Mouse (Mus musculus): ENCODE measurements around the gene Scn1b. TPM values are rescaled to one million over a fixed set of nuclear protein-coding genes. Genes with fewer than 3 reads are reported as not detected.

Scn1b gene
- 4.7 and 5.2 TPM in 2 replicates for polyA plus RNA-seq (2015; fragmentation: Nextera tagmentation; extraction: Ambion mirVana)

DNA sequence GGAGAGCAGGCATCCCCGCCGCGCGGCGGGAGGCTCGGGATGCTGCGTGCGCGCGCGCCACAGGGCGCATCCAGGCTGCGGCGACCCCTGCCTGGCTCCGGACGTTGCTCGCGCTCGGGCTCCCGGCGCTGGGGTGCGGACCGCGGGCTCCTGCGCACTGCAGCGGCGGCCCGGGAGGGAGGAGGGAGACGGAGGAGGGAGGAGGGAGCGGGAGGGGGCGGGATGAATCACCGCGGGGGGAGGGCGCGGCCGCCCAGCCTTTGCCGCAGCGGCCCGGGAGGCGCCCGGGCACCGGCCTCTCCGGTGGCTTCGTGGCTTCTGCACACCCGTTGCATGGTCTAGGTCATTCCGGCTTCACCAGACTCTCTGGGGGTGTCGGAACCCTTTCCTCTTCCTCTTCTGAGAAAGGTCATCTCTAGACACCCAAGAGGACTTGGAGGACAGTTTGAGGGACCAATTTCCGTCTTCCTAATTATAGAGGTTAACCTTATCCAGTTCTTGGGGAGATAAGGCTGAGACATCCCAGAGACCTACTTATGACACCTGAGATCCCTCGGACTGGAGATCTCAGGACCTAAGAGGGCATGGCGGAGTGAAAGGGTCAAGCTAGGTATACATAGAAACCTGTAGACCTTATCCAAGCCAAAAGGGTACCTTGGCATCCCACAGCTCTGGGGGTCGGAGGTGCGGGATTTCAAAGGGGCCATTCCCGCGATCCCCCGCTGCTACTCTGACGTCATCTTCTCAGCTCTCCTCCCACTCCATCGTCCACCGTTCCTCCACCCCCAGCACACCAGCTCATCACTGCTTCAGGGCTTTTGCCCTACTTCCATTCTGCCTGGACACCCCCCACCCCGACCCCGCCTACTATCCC, at the start of gene Scn1b:
Scn1b (minus strand) TSS at position 153 of the 874 bp plus-strand sequence.
- H3K4me2 ChIP-seq = peak within 1 kb of the TSS; percentile 91
- H3K4me1 ChIP-seq (replicated peaks) = peaks cover 21% of the 10 kb centered on the region
- H3K4me3 ChIP-seq = peak within 1 kb of the TSS; percentile 63
- peak; percentile 40 for ATAC-seq (ENCODE audit: low FRiP score)
- H3K9me3 ChIP-seq = no peaks in the 10 kb centered on the region
- peak within 1 kb of the TSS; percentile 81 for H3K9ac ChIP-seq
- under 1% methylated on average over 45 of the region's 60 CpGs for WGBS
- peaks cover 41% of the 10 kb centered on the region for H3K36me3 ChIP-seq
- H3K27me3 ChIP-seq = peaks cover 49% of the 10 kb centered on the region
- H3K27ac ChIP-seq = peak within 1 kb of the TSS; percentile 67

DNA sequence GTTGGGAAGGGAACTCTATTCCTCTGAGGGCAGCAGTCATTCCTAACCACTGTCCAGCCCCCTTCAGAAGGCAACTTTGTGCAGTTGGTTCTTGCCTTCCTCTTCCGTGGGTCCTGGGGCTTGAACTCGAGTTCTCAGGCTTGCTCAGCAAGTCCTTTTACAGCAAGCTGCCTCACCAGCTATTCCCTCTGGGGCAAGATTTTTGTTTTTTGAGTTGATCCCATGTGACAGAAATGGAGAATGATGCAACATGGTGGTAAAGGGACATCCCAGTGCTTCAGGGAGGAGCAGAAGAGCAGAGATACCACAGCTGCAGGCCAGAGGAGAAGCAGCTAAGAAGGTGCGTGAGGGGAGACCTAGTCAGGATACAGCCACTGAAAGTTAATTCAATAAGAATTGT, 48.3 kb upstream of the Scn1b start:
- 90% methylated on average over 3 of the region's 3 CpGs for WGBS
- Histone ChIP-seq H3K9ac (no peak overlapping the region), H3K4me1 (replicated peaks) (no peaks in the 10 kb centered on the region), H3K36me3 (no peaks in the 10 kb centered on the region), H3K4me2 (no peak overlapping the region), H3K9me3 (no peaks in the 10 kb centered on the region), H3K27ac (no peak overlapping the region), H3K4me3 (no peak overlapping the region), H3K27me3 (no peaks in the 10 kb centered on the region)
- ATAC-seq (ENCODE audit: low FRiP score) = no peak

DNA sequence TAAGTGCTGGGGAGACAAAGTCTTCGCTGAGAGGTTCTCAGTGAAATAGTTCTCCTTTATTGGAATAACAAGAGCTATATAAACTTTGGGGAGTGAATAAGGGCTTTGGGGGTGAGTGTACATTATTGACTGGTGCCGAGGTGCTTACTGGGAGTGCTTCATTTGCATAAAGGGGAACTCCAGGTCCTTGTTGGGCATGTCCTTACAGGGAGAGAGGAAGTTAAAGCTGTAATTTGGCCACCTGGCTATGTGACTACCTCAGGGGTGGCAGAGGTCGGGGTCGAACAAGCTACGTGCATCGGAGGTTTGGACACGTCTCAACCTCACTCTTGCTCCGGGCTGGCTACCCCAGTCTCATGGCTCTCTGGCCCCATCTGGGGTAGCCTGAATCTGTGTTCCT, 47.7 kb upstream of the Scn1b start:
- H3K9me3 ChIP-seq = no peaks in the 10 kb centered on the region
- no peak overlapping the region for H3K4me3 ChIP-seq
- no peak overlapping the region for H3K27ac ChIP-seq
- no peak overlapping the region for H3K9ac ChIP-seq
- H3K27me3 ChIP-seq = no peaks in the 10 kb centered on the region
- no peak for ATAC-seq (ENCODE audit: low FRiP score)
- no peaks in the 10 kb centered on the region for H3K4me1 ChIP-seq (replicated peaks)
- 82% methylated on average over 8 of the region's 8 CpGs for WGBS
- H3K36me3 ChIP-seq = no peaks in the 10 kb centered on the region
- H3K4me2 ChIP-seq = no peak overlapping the region

DNA sequence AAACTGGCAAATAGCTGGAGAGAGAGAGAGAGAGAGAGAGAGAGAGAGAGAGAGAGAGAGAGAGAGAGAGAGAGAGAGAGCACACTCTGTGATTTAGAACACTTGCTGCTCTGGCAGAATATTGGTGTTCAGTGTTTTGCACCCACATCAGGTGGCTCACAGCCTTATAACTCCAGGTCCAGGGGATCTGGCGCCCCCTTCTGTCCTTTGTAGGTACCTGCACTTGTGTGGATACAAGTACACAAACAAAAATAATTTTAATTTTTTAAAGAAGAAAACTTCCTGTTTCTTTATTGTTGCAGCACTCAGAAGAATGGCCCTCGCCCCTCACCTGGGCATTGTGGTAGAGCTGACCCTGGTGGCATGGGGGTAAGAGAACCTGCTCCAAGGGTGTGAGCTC, 45.4 kb upstream of the Scn1b start:
- Histone ChIP-seq H3K27me3 (no peaks in the 10 kb centered on the region), H3K4me3 (no peak overlapping the region), H3K36me3 (no peaks in the 10 kb centered on the region), H3K4me1 (replicated peaks) (no peaks in the 10 kb centered on the region), H3K4me2 (no peak overlapping the region), H3K9me3 (no peaks in the 10 kb centered on the region), H3K9ac (no peak overlapping the region), H3K27ac (no peak overlapping the region)
- WGBS = 19% methylated on average over 2 of the region's 2 CpGs
- no peak for ATAC-seq (ENCODE audit: low FRiP score)

DNA sequence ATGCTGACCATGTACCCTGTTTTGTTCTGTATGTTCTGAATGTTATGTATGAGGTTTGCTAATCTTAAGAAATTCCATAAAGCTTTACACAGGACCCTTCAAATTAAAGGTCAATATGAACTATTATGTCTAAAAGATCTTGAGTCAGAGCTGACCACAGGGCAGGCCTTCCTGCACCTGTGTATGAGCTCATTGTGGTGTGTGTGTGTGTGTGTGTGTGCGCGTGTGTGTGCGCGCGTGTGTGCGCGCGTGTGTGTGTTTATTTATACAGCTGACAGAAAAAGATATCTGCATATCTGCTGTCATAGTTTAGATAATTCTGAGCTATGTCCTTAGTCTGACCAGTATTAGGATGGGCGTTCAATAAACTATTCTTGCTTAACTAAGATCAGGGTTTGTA, 43.7 kb upstream of the Scn1b start:
- Histone ChIP-seq H3K27me3 (no peaks in the 10 kb centered on the region), H3K4me1 (replicated peaks) (no peaks in the 10 kb centered on the region), H3K4me2 (no peak overlapping the region), H3K36me3 (no peaks in the 10 kb centered on the region), H3K27ac (no peak overlapping the region), H3K4me3 (no peak overlapping the region), H3K9ac (no peak overlapping the region), H3K9me3 (0 out of 2 replicates have a peak, but pooled peaks cover 6% of the 10 kb centered on the region)
- no peak for ATAC-seq (ENCODE audit: low FRiP score)
- WGBS = 97% methylated on average over 9 of the region's 9 CpGs

DNA sequence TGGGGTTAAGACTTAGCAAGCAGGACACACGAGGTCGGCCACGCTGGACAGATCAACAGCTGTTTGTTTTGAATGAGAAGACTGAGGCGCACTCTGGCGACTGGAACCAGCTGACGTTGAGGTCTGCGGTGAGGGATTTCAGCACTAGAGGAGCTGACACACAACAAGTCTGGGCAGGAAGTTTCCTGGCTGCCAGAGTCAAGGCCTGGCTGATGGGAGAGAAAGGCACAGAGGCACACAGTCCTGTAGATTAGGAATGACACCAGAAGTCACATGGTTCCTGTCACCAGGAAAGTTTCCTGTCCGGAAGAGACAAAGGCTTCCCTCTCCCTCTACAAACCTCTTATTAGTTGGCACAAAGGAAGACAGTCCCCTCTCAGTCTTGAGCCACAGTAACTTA, 41.6 kb upstream of the Scn1b start:
- no peak overlapping the region for H3K4me3 ChIP-seq
- H3K4me2 ChIP-seq = no peak overlapping the region
- no peak overlapping the region for H3K9ac ChIP-seq
- H3K27ac ChIP-seq = no peak overlapping the region
- H3K4me1 ChIP-seq (replicated peaks) = no peaks in the 10 kb centered on the region; the same call in 1 of the 2 replicates
- H3K36me3 ChIP-seq = no peaks in the 10 kb centered on the region
- WGBS = 74% methylated on average over 8 of the region's 8 CpGs
- 0 out of 2 replicates have a peak, but pooled peaks cover 6% of the 10 kb centered on the region for H3K9me3 ChIP-seq
- ATAC-seq (ENCODE audit: low FRiP score) = no peak
- no peaks in the 10 kb centered on the region for H3K27me3 ChIP-seq

DNA sequence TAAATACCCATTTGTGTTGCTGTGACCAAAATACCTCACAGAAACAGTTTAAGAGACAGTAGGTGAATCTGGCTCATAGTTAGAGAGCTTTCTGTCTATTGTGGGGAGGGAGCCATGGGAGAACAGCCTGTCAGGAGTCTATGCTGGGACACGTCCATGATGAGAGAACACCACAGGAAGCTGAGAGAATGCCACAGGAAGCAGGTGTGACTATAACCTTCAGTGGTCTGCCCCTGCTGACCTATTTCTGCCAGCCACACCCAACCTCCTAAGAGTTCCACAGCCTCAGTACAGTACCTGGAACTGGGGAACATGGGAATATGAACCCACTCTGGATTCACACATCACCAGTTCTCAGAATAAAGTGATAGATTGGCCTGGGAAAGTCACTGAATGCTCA, 37.9 kb upstream of the Scn1b start:
- Histone ChIP-seq H3K27ac (no peak overlapping the region), H3K9ac (no peak overlapping the region), H3K36me3 (no peaks in the 10 kb centered on the region), H3K4me2 (no peak overlapping the region), H3K27me3 (no peaks in the 10 kb centered on the region), H3K4me1 (replicated peaks) (no peaks in the 10 kb centered on the region; the same call in 1 of the 2 replicates), H3K4me3 (no peak overlapping the region), H3K9me3 (0 out of 2 replicates have a peak, but pooled peaks cover 6% of the 10 kb centered on the region)
- no peak for ATAC-seq (ENCODE audit: low FRiP score)
- WGBS = 79% methylated on average over 1 of the region's 1 CpGs

DNA sequence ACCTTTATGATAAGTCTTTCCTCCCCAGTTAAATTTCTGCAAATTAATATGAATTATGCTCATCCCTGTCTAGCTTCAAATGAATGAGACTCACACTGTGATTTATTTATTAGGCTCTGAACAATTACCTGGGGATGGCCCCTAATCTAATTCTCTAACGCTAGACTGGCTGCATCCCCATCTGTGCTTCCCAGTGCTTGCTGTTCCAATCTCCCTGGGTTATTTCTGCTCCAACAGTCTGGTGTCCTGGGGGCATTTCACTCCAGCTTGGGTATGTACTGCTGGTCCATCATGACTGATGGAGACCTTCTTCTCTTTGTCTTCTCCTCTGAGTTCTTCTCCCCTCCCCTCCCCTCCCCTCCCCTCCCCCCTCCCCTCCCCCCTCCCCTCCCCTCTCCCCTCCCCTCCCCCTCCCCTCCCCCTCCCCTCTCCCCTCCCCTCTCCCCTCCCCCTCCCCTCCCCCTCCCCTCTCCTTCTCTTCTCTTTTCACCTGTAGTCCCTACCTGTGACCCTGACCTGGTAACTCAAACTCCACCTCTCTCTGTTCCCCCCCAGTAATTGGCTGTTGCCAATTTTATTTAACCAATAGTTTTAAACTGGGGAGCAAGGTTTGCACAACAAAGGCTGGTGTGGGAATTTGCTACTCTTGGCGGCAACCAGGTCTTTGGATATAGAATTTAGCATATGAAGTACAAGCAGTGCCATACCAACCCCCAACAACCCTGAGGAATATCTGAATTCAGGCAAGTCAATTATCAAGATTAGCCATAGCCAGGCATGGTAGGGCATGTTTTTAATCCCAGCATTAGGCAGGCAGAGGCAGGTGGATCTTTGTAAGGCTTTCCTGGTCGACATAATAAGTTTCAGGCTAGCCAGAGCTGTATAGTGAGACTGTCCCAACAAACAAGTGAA, 37.1 kb upstream of the Scn1b start:
- no peak for ATAC-seq (ENCODE audit: low FRiP score)
- Histone ChIP-seq H3K4me2 (no peak overlapping the region), H3K27me3 (no peaks in the 10 kb centered on the region), H3K27ac (no peak overlapping the region), H3K4me3 (no peak overlapping the region), H3K4me1 (replicated peaks) (no peaks in the 10 kb centered on the region; the same call in 1 of the 2 replicates), H3K36me3 (no peaks in the 10 kb centered on the region), H3K9ac (no peak overlapping the region), H3K9me3 (0 out of 2 replicates have a peak, but pooled peaks cover 6% of the 10 kb centered on the region)
- WGBS = 54% methylated on average over 3 of the region's 3 CpGs

DNA sequence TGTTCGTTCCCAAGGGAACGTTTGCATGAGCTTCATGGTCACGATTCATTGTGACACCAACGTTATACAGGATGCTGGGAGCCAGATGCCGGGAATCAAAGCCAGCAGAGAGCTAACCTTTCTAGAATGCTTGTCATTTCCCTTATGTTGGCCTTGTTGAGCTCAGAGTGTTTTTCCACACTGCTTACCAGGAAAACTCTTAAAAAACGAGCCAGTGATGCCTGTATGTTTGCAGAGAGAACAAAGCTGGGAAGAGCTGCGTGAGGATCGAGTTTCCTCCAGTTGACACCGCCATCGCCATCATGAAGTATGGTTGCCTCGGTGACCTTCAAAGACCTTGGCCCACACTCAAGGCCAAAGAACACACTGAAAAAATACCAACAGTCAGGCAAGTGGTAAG, 35.5 kb upstream of the Scn1b start:
- Histone ChIP-seq H3K9me3 (0 out of 2 replicates have a peak, but pooled peaks cover 6% of the 10 kb centered on the region), H3K27ac (no peak overlapping the region), H3K36me3 (no peaks in the 10 kb centered on the region), H3K4me2 (no peak overlapping the region), H3K9ac (no peak overlapping the region), H3K27me3 (no peaks in the 10 kb centered on the region), H3K4me1 (replicated peaks) (no peaks in the 10 kb centered on the region; the same call in 1 of the 2 replicates), H3K4me3 (no peak overlapping the region)
- WGBS = 68% methylated on average over 11 of the region's 11 CpGs
- no peak for ATAC-seq (ENCODE audit: low FRiP score)

DNA sequence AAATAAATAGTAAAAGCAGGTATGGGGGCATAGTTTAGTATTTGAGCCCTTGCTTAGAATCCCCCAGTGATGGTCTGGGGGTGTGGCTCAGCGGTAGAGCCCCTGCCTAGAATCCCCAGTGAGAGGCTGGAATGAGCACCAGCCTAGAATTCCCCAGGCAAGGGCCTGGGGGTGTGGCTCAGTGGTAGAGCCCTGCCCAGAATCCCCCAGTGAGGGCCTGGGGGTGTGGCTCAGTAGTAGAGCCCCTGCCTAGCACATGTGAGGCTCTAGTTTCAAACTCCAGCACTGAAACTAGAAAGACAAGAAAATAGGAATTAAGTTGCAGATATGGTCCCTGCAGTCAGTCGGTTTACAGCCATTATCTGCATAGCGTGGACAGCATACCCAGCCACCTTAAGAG, 35.0 kb upstream of the Scn1b start:
- Histone ChIP-seq H3K9me3 (0 out of 2 replicates have a peak, but pooled peaks cover 6% of the 10 kb centered on the region), H3K36me3 (no peaks in the 10 kb centered on the region), H3K27ac (no peak overlapping the region), H3K4me3 (no peak overlapping the region), H3K9ac (no peak overlapping the region), H3K27me3 (no peaks in the 10 kb centered on the region), H3K4me1 (replicated peaks) (no peaks in the 10 kb centered on the region; the same call in 1 of the 2 replicates), H3K4me2 (no peak overlapping the region)
- no peak for ATAC-seq (ENCODE audit: low FRiP score)
- WGBS = 55% methylated on average over 3 of the region's 3 CpGs

DNA sequence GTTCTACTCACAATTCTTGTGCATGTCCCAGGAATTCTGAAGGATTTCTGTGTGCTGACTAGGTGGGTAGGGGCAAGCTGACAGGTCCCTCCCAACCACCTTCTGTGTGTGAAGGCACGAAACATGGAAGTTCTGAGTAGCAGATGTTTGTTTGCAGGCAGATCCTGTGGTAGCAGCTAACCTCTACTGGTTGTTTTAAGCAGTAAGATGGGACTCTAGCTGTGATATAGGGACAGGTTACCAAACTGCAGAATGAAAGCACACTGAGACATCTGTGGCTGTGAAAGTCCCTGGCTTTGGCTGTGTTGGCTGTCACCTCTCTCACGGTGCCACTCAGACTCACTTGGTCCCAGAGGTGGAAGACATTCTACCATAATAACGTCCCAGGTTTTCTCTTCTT, 34.4 kb upstream of the Scn1b start:
- Histone ChIP-seq H3K27ac (no peak overlapping the region), H3K9ac (no peak overlapping the region), H3K4me3 (no peak overlapping the region), H3K27me3 (no peaks in the 10 kb centered on the region), H3K36me3 (no peaks in the 10 kb centered on the region), H3K4me2 (no peak overlapping the region), H3K9me3 (0 out of 2 replicates have a peak, but pooled peaks cover 5% of the 10 kb centered on the region), H3K4me1 (replicated peaks) (no peaks in the 10 kb centered on the region; the same call in 1 of the 2 replicates)
- ATAC-seq (ENCODE audit: low FRiP score) = no peak
- 85% methylated on average over 3 of the region's 3 CpGs for WGBS

DNA sequence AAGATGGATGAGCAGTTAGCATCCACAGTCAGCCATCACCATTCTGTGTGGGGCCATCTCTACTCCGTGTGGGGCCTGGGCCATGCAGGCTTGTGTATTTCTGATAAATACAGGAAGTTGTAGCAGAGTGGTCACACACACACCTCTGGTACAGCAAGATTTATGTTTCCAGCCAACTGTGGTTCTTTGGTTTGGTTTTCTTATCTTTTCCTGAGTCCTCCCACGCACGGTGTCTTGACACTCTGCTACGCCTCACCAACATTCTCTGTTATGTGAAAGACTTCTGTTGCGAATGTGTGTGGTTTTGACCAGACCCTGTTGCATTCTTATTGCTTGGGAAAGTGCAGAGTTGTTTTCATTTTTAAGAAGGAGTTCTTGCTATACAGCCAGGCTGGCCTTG, 34.0 kb upstream of the Scn1b start:
- H3K27me3 ChIP-seq = no peaks in the 10 kb centered on the region
- ATAC-seq (ENCODE audit: low FRiP score) = no peak

More for the DNA sequence above, 34.0 kb upstream of the Scn1b start:
- H3K9me3 ChIP-seq = 0 out of 2 replicates have a peak, but pooled peaks cover under 1% of the 10 kb centered on the region
- no peaks in the 10 kb centered on the region for H3K36me3 ChIP-seq
- H3K4me2 ChIP-seq = no peak overlapping the region
- H3K4me1 ChIP-seq (replicated peaks) = no peaks in the 10 kb centered on the region; the same call in 1 of the 2 replicates
- H3K4me3 ChIP-seq = no peak overlapping the region
- no peak overlapping the region for H3K9ac ChIP-seq
- no peak overlapping the region for H3K27ac ChIP-seq
- 91% methylated on average over 5 of the region's 5 CpGs for WGBS

Data from hindbrain, embryonic 13.5 days (tissue).